Mouse (Mus musculus) heart, embryonic 16.5 days (tissue): ENCODE results near the gene Fkbp11. TPM values are rescaled to one million over a fixed set of nuclear protein-coding genes. Genes with fewer than 3 reads are reported as not detected.
"Not testable (repeated sequence)": the region's sequence is repeated elsewhere in the genome, so short reads cannot be mapped to it uniquely, and the experiment has no call there.

ENCODE experiments used
- ATAC-seq: fragments of 200-750 bp; cut with Nextera tagmentation; replicated peaks from 2 replicates; pipeline ENCODE4 v1.8.0; 2017; ENCODE audit warnings: moderate number of reproducible peaks; ENCODE audit not compliant: insufficient read depth, low FRiP score; ENCODE audit errors: extremely low read depth
- H3K27ac ChIP-seq: fragments of 300-500 bp; sonication (generic); 2 replicates; pipeline ENCODE4 v1.5.1; 2014; ENCODE audit warnings: mild to moderate bottlenecking, low read length, control low read depth, moderate library complexity
- H3K27me3 ChIP-seq: fragments of 300-500 bp; sonication (generic); 2 replicates; pipeline ENCODE4 v1.6.1; 2014; ENCODE audit warnings: low read length, mixed read lengths; ENCODE audit not compliant: control insufficient read depth, insufficient read depth
- H3K36me3 ChIP-seq: fragments of 300-500 bp; sonication (generic); 2 replicates; pipeline ENCODE4 v1.6.1; 2014; ENCODE audit not compliant: control insufficient read depth, insufficient read depth
- H3K4me1 ChIP-seq: fragments of 300-500 bp; sonication (generic); 2 replicates; pipeline ENCODE4 v1.6.1; 2014; ENCODE audit warnings: low read length, mixed read lengths; ENCODE audit not compliant: control insufficient read depth, insufficient read depth
- H3K4me2 ChIP-seq: fragments of 300-500 bp; sonication (generic); 2 replicates; pipeline ENCODE4 v1.6.1; 2014; ENCODE audit warnings: low read depth, mild to moderate bottlenecking, control low read depth, low read length
- H3K4me3 ChIP-seq: fragments of 300-500 bp; sonication (generic); 2 replicates; pipeline ENCODE4 v1.5.1; 2014; ENCODE audit warnings: mild to moderate bottlenecking, control low read depth, low read length
- H3K9ac ChIP-seq: fragments of 300-500 bp; sonication (generic); 2 replicates; pipeline ENCODE4 v1.6.1; 2014; ENCODE audit warnings: low read length, control low read depth
- H3K9me3 ChIP-seq: fragments of 300-500 bp; sonication (generic); replicated peaks from 2 replicates; pipeline ENCODE4 v1.6.1; 2016; ENCODE audit warnings: low read length; ENCODE audit not compliant: control insufficient read depth
- whole genome bisulfite sequencing: fragments of 180-500 bp; shearing (Covaris S2); extraction: QIAGEN DNeasy Blood & Tissue Kit; methylation state at CpG from one replicate; pipeline ENCODE4 v1.1.7; 2014; 5-methylcytosine and 5-hydroxymethylcytosine counted together
- polyA plus RNA-seq: library from polyadenylated mRNA; unstranded; fragments of >200 nt; fragmentation: Nextera tagmentation; extraction: Ambion mirVana; gene quantifications from 2 replicates; pipeline ENCODE4 v1.2.1, GENCODE M21; 2015

The Fkbp11 gene
- polyA plus RNA-seq, 1 experiment from 2014 or later: 23.0 TPM

GRCm38 (mm10) chr15:98743863-98744262 is 15.9 kb upstream of the Fkbp11 start:
- Histone ChIP-seq H3K36me3 (peaks cover 21% of the 10 kb centered on the region), H3K4me1 (peaks cover 15% of the 10 kb centered on the region)
- H3K27me3 ChIP-seq, H3K4me3 ChIP-seq, ATAC-seq, H3K27ac ChIP-seq, H3K4me2 ChIP-seq, H3K9me3 ChIP-seq, H3K9ac ChIP-seq: not testable (repeated sequence)
- 82% methylated on average over 3 of the region's 3 CpGs for WGBS

- Histone ChIP-seq H3K27me3 (no peaks in the 10 kb centered on the region), H3K4me1 (peaks cover 15% of the 10 kb centered on the region), H3K9ac (no peak overlapping the region; the same call in 1 of the 2 replicates), H3K9me3 (no peaks in the 10 kb centered on the region), H3K36me3 (peaks cover 25% of the 10 kb centered on the region), H3K4me2 (no peak overlapping the region), H3K27ac (no peak overlapping the region), H3K4me3 (no peak overlapping the region)
- ATAC-seq: no peak
- 81% methylated on average over 8 of the region's 8 CpGs for WGBS
Measured at GRCm38 (mm10) chr15:98742766-98743428, 14.9 kb upstream of the Fkbp11 start.

GRCm38 (mm10) chr15:98740219-98740618 is 12.2 kb upstream of the Fkbp11 start:
- peaks cover 38% of the 10 kb centered on the region for H3K36me3 ChIP-seq
- 88% methylated on average over 8 of the region's 8 CpGs for WGBS
- no peak for ATAC-seq

GRCm38 (mm10) chr15:98738796-98739195 is 10.8 kb upstream of the Fkbp11 start:
- H3K4me2 ChIP-seq: no peak overlapping the region
- no peaks in the 10 kb centered on the region for H3K27me3 ChIP-seq
- no peak for ATAC-seq
- no peak overlapping the region for H3K4me3 ChIP-seq
- H3K36me3 ChIP-seq: peaks cover 38% of the 10 kb centered on the region
- no peak overlapping the region for H3K9ac ChIP-seq
- no peaks in the 10 kb centered on the region; the same call in 1 of the 2 replicates for H3K9me3 ChIP-seq
- WGBS: 67% methylated on average over 4 of the region's 4 CpGs
- H3K4me1 ChIP-seq: no peaks in the 10 kb centered on the region; the same call in none of the 2 replicates
- no peak overlapping the region for H3K27ac ChIP-seq

More at GRCm38 (mm10) chr15:98740219-98740618, 12.2 kb upstream of the Fkbp11 start:
- H3K4me2 ChIP-seq: no peak overlapping the region
- H3K9me3 ChIP-seq: no peaks in the 10 kb centered on the region; the same call in 1 of the 2 replicates
- no peak overlapping the region for H3K4me3 ChIP-seq
- no peaks in the 10 kb centered on the region for H3K27me3 ChIP-seq
- no peak overlapping the region for H3K27ac ChIP-seq
- H3K9ac ChIP-seq: no peak overlapping the region
- peaks cover 3% of the 10 kb centered on the region for H3K4me1 ChIP-seq

GRCm38 (mm10) chr15:98737881-98738280 is 9.9 kb upstream of the Fkbp11 start:
- Histone ChIP-seq H3K9ac (no peak overlapping the region), H3K4me2 (no peak overlapping the region), H3K27me3 (no peaks in the 10 kb centered on the region), H3K27ac (no peak overlapping the region), H3K4me3 (no peak overlapping the region), H3K36me3 (peaks cover 38% of the 10 kb centered on the region), H3K9me3 (no peaks in the 10 kb centered on the region; the same call in 1 of the 2 replicates), H3K4me1 (peaks cover 5% of the 10 kb centered on the region)
- ATAC-seq: no peak

- Histone ChIP-seq H3K27ac (no peak overlapping the region), H3K9me3 (no peaks in the 10 kb centered on the region; the same call in 1 of the 2 replicates), H3K9ac (no peak overlapping the region), H3K36me3 (peaks cover 34% of the 10 kb centered on the region), H3K4me3 (no peak overlapping the region), H3K4me2 (no peak overlapping the region), H3K27me3 (no peaks in the 10 kb centered on the region), H3K4me1 (peaks cover 5% of the 10 kb centered on the region)
- WGBS: 85% methylated on average over 10 of the region's 10 CpGs
- ATAC-seq: no peak
Measured at GRCm38 (mm10) chr15:98736521-98736920, 8.5 kb upstream of the Fkbp11 start.

GRCm38 (mm10) chr15:98733976-98734566 is 6.1 kb upstream of the Fkbp11 start:
- Histone ChIP-seq H3K4me3 (no peak overlapping the region), H3K36me3 (peaks cover 19% of the 10 kb centered on the region), H3K9ac (no peak overlapping the region), H3K4me2 (no peak overlapping the region), H3K27me3 (no peaks in the 10 kb centered on the region), H3K27ac (no peak overlapping the region), H3K4me1 (peaks cover 5% of the 10 kb centered on the region), H3K9me3 (no peaks in the 10 kb centered on the region; the same call in 1 of the 2 replicates)
- 73% methylated on average over 5 of the region's 5 CpGs for WGBS
- ATAC-seq: 0 out of 2 replicates have a peak, but pooled peaks have one; percentile 12

GRCm38 (mm10) chr15:98733370-98733769 is 5.4 kb upstream of the Fkbp11 start:
- H3K36me3 ChIP-seq: peaks cover 14% of the 10 kb centered on the region
- H3K4me3 ChIP-seq: no peak overlapping the region
- no peak for ATAC-seq
- 37% methylated on average over 6 of the region's 6 CpGs for WGBS
- H3K4me2 ChIP-seq: no peak overlapping the region
- no peak overlapping the region for H3K9ac ChIP-seq
- H3K27ac ChIP-seq: no peak overlapping the region
- H3K4me1 ChIP-seq: peaks cover 5% of the 10 kb centered on the region
- H3K9me3 ChIP-seq: no peaks in the 10 kb centered on the region; the same call in 1 of the 2 replicates
- H3K27me3 ChIP-seq: no peaks in the 10 kb centered on the region

GRCm38 (mm10) chr15:98732006-98732531 is 4.1 kb upstream of the Fkbp11 start:
- H3K27ac ChIP-seq: no peak overlapping the region
- no peak overlapping the region for H3K4me2 ChIP-seq
- no peaks in the 10 kb centered on the region; the same call in 1 of the 2 replicates for H3K9me3 ChIP-seq
- no peak overlapping the region for H3K4me3 ChIP-seq
- peaks cover 10% of the 10 kb centered on the region for H3K36me3 ChIP-seq
- no peak overlapping the region for H3K9ac ChIP-seq
- ATAC-seq: no peak
- peaks cover 14% of the 10 kb centered on the region for H3K4me1 ChIP-seq
- no peaks in the 10 kb centered on the region for H3K27me3 ChIP-seq
- WGBS: 61% methylated on average over 8 of the region's 8 CpGs
